Mouse (Mus musculus) spleen, adult 2 months (tissue): ENCODE results near the gene Fancl. TPM values are rescaled to one million over a fixed set of nuclear protein-coding genes. Genes with fewer than 3 reads are reported as not detected.

Experiments used
- DNase-seq, 2 experiments: peaks; one replicate each; pipeline versions ENCODE4 v3.0.0 to v3.0.0-alpha.2; 2012 to 2021; ENCODE audit warnings: low spot score in 2 of 2, low read depth in 1 of 2
- H3K27ac ChIP-seq: fragments of 200-500 bp; 2 replicates; pipeline ENCODE4 v1.5.1; 2012; ENCODE audit warnings: low read length, inconsistent platforms; ENCODE audit not compliant: insufficient read depth
- H3K27me3 ChIP-seq: fragments of 200-500 bp; 2 replicates; pipeline ENCODE4 v1.6.1; 2012; ENCODE audit warnings: mild to moderate bottlenecking, moderate library complexity, low read length, inconsistent platforms; ENCODE audit not compliant: control insufficient read depth, insufficient read depth
- H3K36me3 ChIP-seq: fragments of 200-500 bp; 2 replicates; pipeline ENCODE4 v1.6.1; 2012; ENCODE audit warnings: mild to moderate bottlenecking, low read length, inconsistent platforms; ENCODE audit not compliant: control insufficient read depth, insufficient read depth
- H3K4me1 ChIP-seq: fragments of 200-500 bp; 2 replicates; pipeline ENCODE4 v1.6.1; 2011; ENCODE audit warnings: inconsistent platforms; ENCODE audit not compliant: control insufficient read depth, insufficient read depth, insufficient read length
- H3K4me3 ChIP-seq: fragments of 200-500 bp; 2 replicates; pipeline ENCODE4 v1.5.1; 2011; ENCODE audit warnings: mild to moderate bottlenecking, inconsistent platforms; ENCODE audit not compliant: insufficient read depth, insufficient read length; ENCODE audit errors: extremely low read depth
- CTCF ChIP-seq: fragments of 200-500 bp; IDR thresholded peaks from 2 replicates; pipeline ENCODE4 v1.5.1; 2011; ENCODE audit warnings: mild to moderate bottlenecking, inconsistent platforms; ENCODE audit not compliant: insufficient read depth, insufficient read length, insufficient replicate concordance; ENCODE audit errors: extremely low read depth
- POLR2A ChIP-seq: fragments of 200-500 bp; IDR thresholded peaks from 2 replicates; pipeline ENCODE4 v1.6.1; 2011; ENCODE audit warnings: low read depth, low read length, inconsistent platforms
- WGBS: fragments of 180-500 bp; shearing (Covaris S2); methylation state at CpG from one replicate; pipeline ENCODE4 v1.1.7; 2018; 5-methylcytosine and 5-hydroxymethylcytosine counted together
- polyA plus RNA-seq: library from polyadenylated mRNA; depleted of rRNA; stranded (reverse); fragments of >200 nt; gene quantifications from 2 replicates; pipeline ENCODE4 v1.2.3, GENCODE M21; 2012; rRNA removed

The Fancl gene
- polyA plus RNA-seq, 1 experiment, result 1.6 TPM

DNA sequence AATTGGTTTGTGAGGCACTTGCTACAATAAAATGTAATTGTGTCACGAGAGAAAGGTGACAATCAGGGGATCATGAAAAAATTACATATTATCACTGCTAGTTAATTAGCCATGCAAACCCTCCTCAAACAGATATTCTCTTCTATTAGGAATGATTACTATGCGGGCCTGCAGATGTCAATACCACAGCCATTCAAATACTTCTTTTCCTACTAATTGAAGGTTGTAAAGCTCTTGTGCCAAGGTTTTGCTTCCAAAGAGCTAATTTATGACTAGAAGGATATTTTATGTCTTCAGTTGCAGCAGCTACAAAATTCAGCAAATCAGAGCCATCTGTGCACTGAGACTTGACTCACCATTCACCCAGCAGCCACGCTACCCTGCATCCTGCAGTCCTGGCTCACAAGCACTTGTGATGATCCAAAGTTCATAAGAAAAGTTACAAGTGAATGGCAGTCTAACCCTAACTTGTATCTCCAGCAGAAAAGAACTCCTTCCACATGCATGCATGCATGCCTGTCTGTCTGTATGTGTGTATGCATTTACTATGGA is 95.8 kb downstream of the Fancl start:
- Histone ChIP-seq H3K4me1 (no peaks in the 10 kb centered on the region), H3K27ac (no peak overlapping the region), H3K36me3 (peaks cover 5% of the 10 kb centered on the region; the same call in 1 of the 2 replicates), H3K4me3 (no peak overlapping the region), H3K27me3 (no peaks in the 10 kb centered on the region)
- no peak for TF ChIP-seq CTCF
- TF ChIP-seq POLR2A, result no peak
- WGBS, result 97% methylated on average over 3 of the region's 3 CpGs
- DNase-seq, result no peak

DNA sequence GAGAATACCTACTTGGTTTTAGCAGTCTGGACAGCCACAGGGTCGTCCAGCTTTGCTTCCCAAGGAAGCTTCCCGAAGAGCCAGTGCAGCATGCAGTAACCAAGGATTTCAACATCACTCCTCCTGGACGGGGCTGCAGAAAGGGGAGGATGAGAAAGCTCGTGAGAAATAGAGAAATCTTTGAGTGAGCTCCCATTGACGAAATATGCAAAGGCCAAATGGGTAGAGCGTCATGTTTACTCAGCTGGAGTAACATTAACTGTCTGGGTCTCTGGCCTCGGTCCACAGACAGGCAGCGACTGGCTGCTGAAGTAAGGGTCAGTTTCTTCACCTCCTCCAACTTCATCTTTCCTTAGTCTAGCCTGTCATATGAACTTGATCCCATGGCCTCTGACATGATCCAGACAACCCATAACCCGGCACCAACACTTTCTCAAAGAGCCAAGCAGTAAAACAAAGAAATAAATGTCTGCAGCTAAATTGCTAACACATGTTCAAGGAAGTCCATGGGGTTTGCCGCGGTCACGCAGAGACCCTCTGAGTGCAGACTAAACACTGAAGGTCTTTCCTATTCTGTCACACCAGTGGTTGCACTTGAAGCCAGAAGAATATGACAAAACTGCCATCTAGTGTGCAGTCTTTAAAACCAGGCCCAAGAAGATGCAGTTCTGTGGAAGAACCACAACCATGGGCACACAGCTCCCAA is 104.0 kb downstream of the Fancl start:
- no peak for TF ChIP-seq CTCF
- Histone ChIP-seq H3K27ac (no peak overlapping the region), H3K4me3 (no peak overlapping the region), H3K36me3 (peaks cover 8% of the 10 kb centered on the region), H3K27me3 (no peaks in the 10 kb centered on the region), H3K4me1 (no peaks in the 10 kb centered on the region)
- no peak for DNase-seq
- WGBS, result 84% methylated on average over 12 of the region's 12 CpGs

DNA sequence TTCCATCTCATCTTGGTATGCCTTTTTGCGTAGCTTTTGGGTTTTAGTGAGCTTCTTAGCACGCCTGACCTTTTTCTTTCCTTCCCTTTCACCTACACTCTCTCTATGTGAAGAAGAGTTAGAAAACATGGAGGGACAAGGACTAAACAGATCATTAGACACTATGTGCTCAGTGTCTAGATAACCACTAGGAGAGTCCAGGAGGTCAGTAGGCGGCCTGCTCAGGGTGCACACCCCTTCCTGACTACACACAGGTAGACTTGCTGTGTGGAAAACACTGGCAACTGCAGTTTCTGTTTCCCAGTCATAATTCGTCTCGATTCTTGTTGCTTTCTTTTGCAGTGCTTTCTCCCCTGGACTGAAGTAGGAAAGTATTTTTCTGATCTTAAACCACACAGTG is 110.0 kb downstream of the Fancl start:
- 92% methylated on average over 5 of the region's 5 CpGs for WGBS
- H3K27ac ChIP-seq, result no peak overlapping the region
- TF ChIP-seq POLR2A (no peak), CTCF (no peak)
- no peak overlapping the region for H3K4me3 ChIP-seq
- H3K36me3 ChIP-seq, result peaks cover 1% of the 10 kb centered on the region; the same call in 1 of the 2 replicates
- no peaks in the 10 kb centered on the region for H3K4me1 ChIP-seq
- DNase-seq, result no peak
- H3K27me3 ChIP-seq, result no peaks in the 10 kb centered on the region

DNA sequence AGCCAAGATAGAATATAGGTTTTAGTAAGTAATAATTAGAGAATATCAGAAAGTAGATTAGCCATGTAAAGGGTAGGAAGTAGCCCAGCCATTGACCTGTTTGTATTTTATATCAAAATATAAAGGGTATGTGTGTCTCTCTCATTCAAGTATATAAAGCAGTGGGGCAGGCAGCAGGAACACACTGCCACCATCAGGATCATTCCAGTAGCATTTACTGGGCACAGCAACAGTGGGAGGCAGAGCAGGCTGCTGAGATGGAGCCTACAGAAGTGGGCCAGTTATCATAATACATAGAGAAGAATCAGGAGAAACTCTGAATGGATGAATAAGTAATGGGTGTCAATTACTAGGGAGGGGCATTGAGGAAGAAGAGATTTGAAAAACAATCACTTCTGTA is 127.7 kb downstream of the Fancl start:
- Histone ChIP-seq H3K4me1 (no peaks in the 10 kb centered on the region), H3K36me3 (peaks cover 1% of the 10 kb centered on the region; the same call in 1 of the 2 replicates), H3K4me3 (no peak overlapping the region), H3K27ac (no peak overlapping the region), H3K27me3 (no peaks in the 10 kb centered on the region)
- DNase-seq, result no peak
- TF ChIP-seq CTCF (no peak), POLR2A (no peak)

DNA sequence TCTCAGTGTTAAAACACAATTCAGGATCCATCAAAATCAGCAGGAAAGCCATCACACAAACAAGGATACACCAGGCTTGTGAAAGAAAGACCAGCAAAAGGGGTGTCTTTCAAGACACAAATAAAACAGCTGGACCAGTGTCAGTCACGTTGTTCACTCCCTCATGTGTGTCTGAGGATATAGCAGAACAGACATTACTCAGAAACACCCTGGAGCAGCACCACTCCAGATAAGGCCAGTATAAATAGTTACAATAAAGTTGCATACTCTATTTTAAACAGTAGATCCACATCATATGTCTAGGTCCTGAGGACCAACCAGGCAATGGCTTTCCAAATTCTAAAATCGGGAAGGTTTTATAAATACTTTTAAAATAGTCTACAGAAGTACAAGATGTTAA is 130.2 kb downstream of the Fancl start:
- Histone ChIP-seq H3K36me3 (0 out of 2 replicates have a peak, but pooled peaks cover 1% of the 10 kb centered on the region), H3K4me3 (no peak overlapping the region), H3K4me1 (no peaks in the 10 kb centered on the region), H3K27ac (no peak overlapping the region), H3K27me3 (no peaks in the 10 kb centered on the region)
- DNase-seq, result no peak
- 85% methylated on average over 2 of the region's 2 CpGs for WGBS
- TF ChIP-seq CTCF, result no peak

DNA sequence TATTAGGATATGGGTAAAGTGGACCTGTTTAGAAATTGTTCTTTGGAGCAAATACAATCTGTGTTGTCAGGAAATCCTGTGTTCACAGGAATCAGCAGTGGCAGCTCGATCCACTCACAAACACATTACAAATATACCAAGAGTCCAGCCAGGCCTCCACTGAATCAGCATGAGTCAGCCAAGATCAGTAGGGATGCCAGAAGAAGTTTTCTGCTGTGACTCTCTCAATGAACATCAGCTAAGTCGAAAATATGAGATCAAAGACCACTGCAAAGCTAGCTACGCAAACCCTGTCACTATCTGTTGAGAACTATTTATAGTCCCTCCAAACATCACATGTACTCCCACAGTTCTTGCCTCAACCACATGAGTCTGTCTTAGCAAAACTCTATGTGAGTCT is 133.1 kb downstream of the Fancl start:
- Histone ChIP-seq H3K4me3 (no peak overlapping the region), H3K27ac (no peak overlapping the region), H3K36me3 (no peaks in the 10 kb centered on the region), H3K4me1 (no peaks in the 10 kb centered on the region), H3K27me3 (no peaks in the 10 kb centered on the region)
- DNase-seq, result no peak
- WGBS, result 77% methylated on average over 3 of the region's 3 CpGs
- TF ChIP-seq POLR2A (no peak), CTCF (no peak)

Other genes with a start within 250 kb of the Fancl start
- gene 5730522E02Rik, start 175.4 kb upstream of the Fancl start, polyA plus RNA-seq, result 0.29 TPM in 1 of 2 replicates, not detected in the other
- not detected in 2 replicates for gene Gm6899, start 207.1 kb downstream of the Fancl start, polyA plus RNA-seq
- 2.5 and 4.8 TPM in 2 replicates for gene Vrk2, start 207.9 kb downstream of the Fancl start, polyA plus RNA-seq